Mouse (Mus musculus): ENCODE results near the gene Dok5.

DNA sequence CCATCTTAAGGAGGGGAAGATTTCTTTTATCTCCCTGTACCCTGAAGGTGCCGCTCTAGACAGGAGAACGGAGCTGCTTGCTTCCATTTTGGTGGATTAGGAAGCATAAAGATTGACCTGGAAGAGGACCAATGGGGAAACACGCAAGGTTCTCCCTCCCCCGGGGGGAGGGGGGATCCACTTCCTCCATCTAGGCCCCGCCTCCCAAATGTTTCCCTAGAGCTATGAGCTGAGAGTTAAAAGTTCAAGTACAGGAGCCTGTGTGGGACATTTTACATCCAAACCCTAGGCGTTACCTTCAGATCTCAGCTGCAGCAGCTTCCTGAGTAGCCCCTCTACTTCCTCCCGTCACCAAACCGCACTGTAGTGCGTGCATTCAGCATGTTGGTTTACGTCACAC is 56.5 kb downstream of the Dok5 start:
- no peak for TF ChIP-seq CTCF (IDR thresholded peaks at IDR 0.05; ENCODE audit: low read depth, low read length)
- no peak for TF ChIP-seq POLR2A (IDR thresholded peaks at IDR 0.05; ENCODE audit: borderline replicate concordance, low read depth, low read length)
